Mouse (Mus musculus) kidney, adult 2 months (tissue): Measurements from ENCODE around the gene Rnf5. TPM values are rescaled to one million over a fixed set of nuclear protein-coding genes. Genes with fewer than 3 reads are reported as not detected.
A peak's percentile ranks its signal among the peaks of the same experiment; 100 is the strongest.

Experiments used
- DNase-seq: peaks from one replicate; pipeline ENCODE4 v3.0.0; 2021
- H3K27ac ChIP-seq: fragments of 200-500 bp; 2 replicates; pipeline ENCODE4 v1.5.1; 2012; ENCODE audit warnings: low read depth, low read length, control low read depth, inconsistent platforms; ENCODE audit not compliant: insufficient read depth
- H3K27me3 ChIP-seq: fragments of 200-500 bp; replicated peaks from 2 replicates; pipeline ENCODE4 v1.6.1; 2012; ENCODE audit warnings: mild to moderate bottlenecking, moderate library complexity, low read length, inconsistent platforms; ENCODE audit not compliant: control insufficient read depth, insufficient read depth
- H3K36me3 ChIP-seq: fragments of 200-500 bp; 2 replicates; pipeline ENCODE4 v1.6.1; 2012; ENCODE audit warnings: mild to moderate bottlenecking, moderate library complexity, low read length, inconsistent platforms; ENCODE audit not compliant: control insufficient read depth, insufficient read depth
- H3K4me1 ChIP-seq: fragments of 200-500 bp; 2 replicates; pipeline ENCODE4 v1.6.1; 2011; ENCODE audit warnings: low read length; ENCODE audit not compliant: control insufficient read depth, insufficient read depth
- H3K4me3 ChIP-seq: fragments of 200-500 bp; 2 replicates; pipeline ENCODE4 v1.5.1; 2011; ENCODE audit warnings: mild to moderate bottlenecking, low read depth, low read length, control low read depth; ENCODE audit not compliant: insufficient read depth
- CTCF ChIP-seq: fragments of 200-500 bp; conservative IDR thresholded peaks from 2 replicates; pipeline ENCODE4 v1.5.1; 2011; ENCODE audit warnings: low read depth, mild to moderate bottlenecking, control low read depth, low read length, moderate library complexity, mixed read lengths; ENCODE audit not compliant: insufficient read depth, insufficient read length
- POLR2A ChIP-seq: fragments of 200-500 bp; IDR thresholded peaks from one replicate; pipeline ENCODE4 v1.6.1; 2011; ENCODE audit warnings: low read depth, low read length, control low read depth
- WGBS: fragments of 180-500 bp; shearing (Covaris S2); methylation state at CpG from one replicate; pipeline ENCODE4 v1.1.7; 2018; 5-methylcytosine and 5-hydroxymethylcytosine counted together
- polyA plus RNA-seq: library from polyadenylated mRNA; depleted of rRNA; stranded (reverse); fragments of >200 nt; gene quantifications from 2 replicates; pipeline ENCODE4 v1.2.3, GENCODE M21; 2012

Gene Rnf5
- polyA plus RNA-seq, 1 experiment = 256 TPM

- DNase-seq = no peak
- Histone ChIP-seq H3K27me3 (no peaks in the 10 kb centered on the region), H3K36me3 (no peaks in the 10 kb centered on the region; the same call in 1 of the 2 replicates), H3K27ac (peak within 1 kb of the TSS; percentile 27; the same call in 1 of the 2 replicates), H3K4me3 (no peak within 1 kb of the TSS), H3K4me1 (no peaks in the 10 kb centered on the region)
- no peak for TF ChIP-seq POLR2A
- no peak for TF ChIP-seq CTCF
- 67% methylated on average over 6 of the region's 6 CpGs for WGBS
These were observed 12.4 kb upstream of the Rnf5 start, which contains the start of gene Egfl8 for GRCm38 (mm10) chr17:34615871-34616270. Gene Egfl8 (minus strand): TSS chr17:34615971.

GRCm38 (mm10) chr17:34613830-34614229 is 10.3 kb upstream of the Rnf5 start:
- H3K4me1 ChIP-seq = peaks cover 3% of the 10 kb centered on the region; the same call in 1 of the 2 replicates
- TF ChIP-seq CTCF (no peak), POLR2A (no peak)
- H3K27ac ChIP-seq = no peak overlapping the region
- DNase-seq = no peak
- no peaks in the 10 kb centered on the region; the same call in 1 of the 2 replicates for H3K36me3 ChIP-seq
- no peak overlapping the region for H3K4me3 ChIP-seq
- no peaks in the 10 kb centered on the region for H3K27me3 ChIP-seq
- 86% methylated on average over 10 of the region's 10 CpGs for WGBS

- WGBS = 79% methylated on average over 11 of the region's 11 CpGs
- no peak for DNase-seq
- no peak for TF ChIP-seq POLR2A
- no peak for TF ChIP-seq CTCF
- Histone ChIP-seq H3K36me3 (no peaks in the 10 kb centered on the region; the same call in 1 of the 2 replicates), H3K4me1 (peaks cover 8% of the 10 kb centered on the region), H3K4me3 (no peak overlapping the region), H3K27me3 (no peaks in the 10 kb centered on the region), H3K27ac (no peak overlapping the region)
These were observed 9.7 kb upstream of the Rnf5 start for GRCm38 (mm10) chr17:34613054-34613645.

GRCm38 (mm10) chr17:34611050-34611449 is 7.6 kb upstream of the Rnf5 start:
- Histone ChIP-seq H3K4me1 (peaks cover 16% of the 10 kb centered on the region), H3K36me3 (no peaks in the 10 kb centered on the region; the same call in 1 of the 2 replicates), H3K27me3 (no peaks in the 10 kb centered on the region), H3K4me3 (no peak overlapping the region), H3K27ac (no peak overlapping the region)
- 89% methylated on average over 8 of the region's 8 CpGs for whole genome bisulfite sequencing
- DNase-seq = no peak
- TF ChIP-seq CTCF (no peak), POLR2A (no peak)

- DNase-seq = peak; percentile 38
- 42% methylated on average over 7 of the region's 7 CpGs for WGBS
- H3K27ac ChIP-seq = no peak overlapping the region
- no peaks in the 10 kb centered on the region for H3K36me3 ChIP-seq
- H3K27me3 ChIP-seq = no peaks in the 10 kb centered on the region
- TF ChIP-seq CTCF = no peak
- TF ChIP-seq POLR2A = no peak
- H3K4me3 ChIP-seq = no peak overlapping the region
- peaks cover 23% of the 10 kb centered on the region for H3K4me1 ChIP-seq
These were observed 4.5 kb upstream of the Rnf5 start for GRCm38 (mm10) chr17:34607997-34608396.

- H3K4me3 ChIP-seq = peak overlapping the region; percentile 67
- no peaks in the 10 kb centered on the region for H3K36me3 ChIP-seq
- H3K4me1 ChIP-seq = peaks cover 32% of the 10 kb centered on the region
- no peaks in the 10 kb centered on the region for H3K27me3 ChIP-seq
- peak; percentile 22 for DNase-seq
- H3K27ac ChIP-seq = no peak overlapping the region
- 6% methylated on average over 32 of the region's 32 CpGs for WGBS
- no peak for TF ChIP-seq POLR2A
- TF ChIP-seq CTCF = no peak
These were observed 2.9 kb upstream of the Rnf5 start for GRCm38 (mm10) chr17:34606186-34607039.

GRCm38 (mm10) chr17:34605609-34606008 is 2.1 kb upstream of the Rnf5 start:
- H3K4me1 ChIP-seq = peaks cover 32% of the 10 kb centered on the region
- WGBS = 2% methylated on average over 20 of the region's 30 CpGs

More at GRCm38 (mm10) chr17:34605609-34606008, 2.1 kb upstream of the Rnf5 start:
- H3K27me3 ChIP-seq = no peaks in the 10 kb centered on the region
- DNase-seq = peak; percentile 99
- no peaks in the 10 kb centered on the region for H3K36me3 ChIP-seq
- TF ChIP-seq CTCF = no peak
- TF ChIP-seq POLR2A = peak; percentile 75
- peak overlapping the region; percentile 67 for H3K4me3 ChIP-seq
- peak overlapping the region; percentile 97 for H3K27ac ChIP-seq
